Mouse (Mus musculus): ENCODE data around the gene Hnrnpa3. TPM values are rescaled to one million over a fixed set of nuclear protein-coding genes. Genes with fewer than 3 reads are reported as not detected.

The Hnrnpa3 gene
- polyA plus RNA-seq, 1 experiment from 2014 or later = 233 TPM

DNA sequence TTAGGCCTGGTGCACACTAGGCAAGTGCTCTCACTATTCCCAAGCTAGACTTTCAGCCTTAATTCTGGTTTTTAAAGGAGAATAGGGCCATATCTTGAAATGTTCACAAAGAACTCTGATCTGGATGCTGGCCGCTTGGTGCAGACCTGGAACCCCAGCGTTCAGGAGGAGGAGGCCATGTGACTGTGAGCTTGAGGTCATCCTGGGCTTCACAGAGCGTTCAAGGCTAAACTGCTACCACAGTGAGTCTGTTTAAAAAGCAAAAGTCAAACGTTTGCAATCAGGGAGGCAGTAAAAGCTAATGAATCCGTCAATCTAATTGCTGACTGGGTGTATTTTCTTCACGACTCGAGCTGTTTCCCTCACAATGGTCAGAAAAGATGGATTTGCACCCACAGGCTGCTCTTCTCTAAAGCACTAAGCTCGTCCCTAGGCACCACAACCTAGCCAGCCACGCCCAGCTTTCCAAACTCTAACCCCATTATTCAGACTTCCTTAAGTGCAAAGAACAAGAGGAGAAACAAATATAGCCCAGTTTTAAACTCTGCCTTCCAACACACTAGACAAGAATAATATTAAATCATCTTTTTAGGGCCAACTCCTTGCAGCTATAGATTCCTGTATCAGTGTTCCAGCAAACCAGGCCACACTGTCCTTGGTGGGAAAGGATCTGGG, 36.8 kb downstream of the Hnrnpa3 start:
- Histone ChIP-seq H3K4me1 (replicated peaks) (peaks cover 76% of the 10 kb centered on the region), H3K4me3 (no peak overlapping the region), H3K9me3 (replicated peaks) (no peaks in the 10 kb centered on the region), H3K36me3 (no peaks in the 10 kb centered on the region), H3K27ac (ENCODE audit: poor library complexity, severe bottlenecking) (0 out of 2 replicates have a peak overlapping the region, but pooled peaks have one; percentile 56), H3K4me2 (no peak overlapping the region), H3K27me3 (replicated peaks) (no peaks in the 10 kb centered on the region), H3K9ac (no peak overlapping the region)
- ATAC-seq (ENCODE audit: insufficient number of reproducible peaks, low FRiP score) = no peak
- 74% methylated on average over 9 of the region's 9 CpGs for WGBS

DNA sequence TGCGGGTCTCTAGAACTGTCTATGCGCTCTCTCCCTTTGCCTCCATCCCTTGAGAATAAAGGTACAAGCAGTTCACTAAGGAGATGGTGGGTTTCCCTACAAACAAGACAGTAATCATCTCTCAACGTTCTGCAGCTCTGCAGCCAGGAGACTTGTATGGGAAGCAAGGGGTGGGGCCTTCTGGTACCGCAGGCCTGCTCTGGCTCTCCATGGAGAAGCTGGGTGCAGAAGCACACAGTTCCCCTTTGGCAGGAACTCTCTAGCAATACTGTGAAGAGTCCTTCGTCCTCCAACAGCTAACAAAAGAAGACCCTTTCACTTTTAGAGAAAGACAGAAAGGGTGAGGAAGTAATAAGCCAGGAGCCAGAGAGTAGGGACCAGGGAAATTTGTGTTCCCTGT, 37.3 kb downstream of the Hnrnpa3 start:
- Histone ChIP-seq H3K9ac (peak overlapping the region; percentile 43; the same call in 1 of the 2 replicates), H3K4me2 (peak overlapping the region; percentile 20)

DNA sequence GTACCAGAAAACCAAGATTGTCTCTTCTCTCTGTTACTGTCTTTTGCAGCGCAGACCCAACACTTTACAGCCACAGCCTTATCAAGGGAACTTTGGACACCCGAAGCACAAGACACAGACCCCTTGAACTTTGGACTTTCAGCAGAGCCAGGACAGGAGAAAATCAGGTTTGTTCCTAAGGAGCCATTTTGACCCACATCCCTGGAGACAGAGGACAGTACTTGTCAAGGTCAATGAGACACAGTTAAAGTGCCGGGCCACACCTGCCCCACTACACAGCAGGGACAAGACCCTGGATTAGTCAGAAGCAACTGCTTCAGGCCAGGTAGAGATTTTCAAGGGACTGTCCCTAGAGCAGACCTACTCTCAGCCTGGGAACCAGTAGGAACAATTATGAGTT, 38.2 kb downstream of the Hnrnpa3 start:
- 63% methylated on average over 3 of the region's 3 CpGs for WGBS
- Histone ChIP-seq H3K27me3 (replicated peaks) (no peaks in the 10 kb centered on the region), H3K9me3 (replicated peaks) (no peaks in the 10 kb centered on the region), H3K27ac (ENCODE audit: poor library complexity, severe bottlenecking) (peak overlapping the region; percentile 34; the same call in 1 of the 2 replicates), H3K4me1 (replicated peaks) (peaks cover 80% of the 10 kb centered on the region), H3K9ac (peak overlapping the region; percentile 7; the same call in 1 of the 2 replicates), H3K36me3 (no peaks in the 10 kb centered on the region), H3K4me2 (no peak overlapping the region), H3K4me3 (no peak overlapping the region)
- ATAC-seq (ENCODE audit: insufficient number of reproducible peaks, low FRiP score) = no peak

More for the DNA sequence above, 37.3 kb downstream of the Hnrnpa3 start:
- Histone ChIP-seq H3K27ac (ENCODE audit: poor library complexity, severe bottlenecking) (peak overlapping the region; percentile 56; the same call in 1 of the 2 replicates), H3K36me3 (no peaks in the 10 kb centered on the region), H3K27me3 (replicated peaks) (no peaks in the 10 kb centered on the region), H3K4me3 (no peak overlapping the region), H3K4me1 (replicated peaks) (peaks cover 78% of the 10 kb centered on the region), H3K9me3 (replicated peaks) (no peaks in the 10 kb centered on the region)
- no peak for ATAC-seq (ENCODE audit: insufficient number of reproducible peaks, low FRiP score)
- WGBS = 55% methylated on average over 5 of the region's 5 CpGs

DNA sequence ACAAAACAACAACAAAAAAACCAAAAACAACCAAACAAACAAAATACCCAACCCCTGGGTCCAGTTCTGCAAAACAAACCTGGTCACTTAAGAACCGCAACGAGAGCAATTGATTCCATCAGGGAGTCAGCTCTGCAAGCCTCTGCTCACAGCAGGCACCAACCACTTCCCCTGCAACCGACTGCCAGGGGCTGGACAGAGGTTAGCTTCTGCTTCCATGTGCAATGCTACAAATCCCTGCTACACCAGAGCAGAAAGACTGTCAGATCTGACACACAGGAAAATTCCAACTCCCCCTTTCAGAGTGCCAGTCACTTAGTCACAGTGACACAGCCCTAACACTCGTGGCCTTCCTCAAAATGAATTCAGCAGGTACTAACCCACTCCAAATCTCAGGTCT, 38.9 kb downstream of the Hnrnpa3 start:
- Histone ChIP-seq H3K4me1 (replicated peaks) (peaks cover 73% of the 10 kb centered on the region), H3K4me3 (no peak overlapping the region), H3K4me2 (no peak overlapping the region), H3K27me3 (replicated peaks) (no peaks in the 10 kb centered on the region), H3K36me3 (no peaks in the 10 kb centered on the region), H3K27ac (ENCODE audit: poor library complexity, severe bottlenecking) (no peak overlapping the region), H3K9ac (no peak overlapping the region), H3K9me3 (replicated peaks) (no peaks in the 10 kb centered on the region)
- ATAC-seq (ENCODE audit: insufficient number of reproducible peaks, low FRiP score) = no peak
- 30% methylated on average over 4 of the region's 4 CpGs for WGBS

DNA sequence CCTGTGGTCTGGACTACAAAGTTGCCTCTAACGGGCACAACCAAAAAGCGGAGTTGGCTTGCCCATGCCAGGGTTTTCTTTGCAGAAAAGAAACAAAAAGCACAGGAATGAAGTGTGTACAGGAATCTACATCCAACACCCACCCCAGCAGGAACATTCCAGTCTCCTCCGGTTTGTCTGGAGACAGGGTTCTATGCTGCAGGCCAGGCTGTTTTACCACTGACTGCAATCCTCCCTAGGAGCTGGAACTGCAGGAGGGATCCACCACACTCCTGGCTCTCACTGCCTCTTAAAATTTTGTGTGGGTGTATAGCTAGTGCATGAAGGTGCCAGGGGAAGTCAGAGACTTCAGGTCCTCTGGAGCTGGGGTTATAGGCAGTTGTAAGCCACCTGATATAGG, 39.8 kb downstream of the Hnrnpa3 start:
- Histone ChIP-seq H3K9me3 (replicated peaks) (no peaks in the 10 kb centered on the region), H3K27me3 (replicated peaks) (no peaks in the 10 kb centered on the region), H3K9ac (no peak overlapping the region), H3K4me2 (no peak overlapping the region), H3K4me3 (no peak overlapping the region), H3K4me1 (replicated peaks) (peaks cover 64% of the 10 kb centered on the region), H3K36me3 (no peaks in the 10 kb centered on the region), H3K27ac (ENCODE audit: poor library complexity, severe bottlenecking) (no peak overlapping the region)
- ATAC-seq (ENCODE audit: insufficient number of reproducible peaks, low FRiP score) = no peak
- WGBS = 81% methylated on average over 3 of the region's 3 CpGs

DNA sequence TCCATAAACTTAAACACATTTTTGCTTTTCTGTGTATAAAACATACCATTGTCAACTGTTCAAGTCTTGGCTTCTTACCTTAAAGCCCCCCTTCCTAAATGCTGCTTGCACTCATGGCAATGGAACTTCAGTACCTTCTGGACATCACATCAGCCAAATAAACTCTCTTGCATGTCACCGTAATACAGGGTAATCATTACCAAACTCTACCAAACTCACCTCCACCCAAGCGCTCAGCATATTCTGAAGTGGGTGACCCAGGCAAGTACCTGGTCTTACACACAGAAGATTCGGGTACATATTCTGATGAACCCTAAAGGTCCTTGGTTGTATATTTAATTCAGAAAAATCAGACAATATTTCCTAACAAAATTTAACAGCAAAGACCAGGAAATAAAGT, 41.5 kb downstream of the Hnrnpa3 start:
- H3K4me2 ChIP-seq = no peak overlapping the region
- ATAC-seq (ENCODE audit: insufficient number of reproducible peaks, low FRiP score) = no peak

DNA sequence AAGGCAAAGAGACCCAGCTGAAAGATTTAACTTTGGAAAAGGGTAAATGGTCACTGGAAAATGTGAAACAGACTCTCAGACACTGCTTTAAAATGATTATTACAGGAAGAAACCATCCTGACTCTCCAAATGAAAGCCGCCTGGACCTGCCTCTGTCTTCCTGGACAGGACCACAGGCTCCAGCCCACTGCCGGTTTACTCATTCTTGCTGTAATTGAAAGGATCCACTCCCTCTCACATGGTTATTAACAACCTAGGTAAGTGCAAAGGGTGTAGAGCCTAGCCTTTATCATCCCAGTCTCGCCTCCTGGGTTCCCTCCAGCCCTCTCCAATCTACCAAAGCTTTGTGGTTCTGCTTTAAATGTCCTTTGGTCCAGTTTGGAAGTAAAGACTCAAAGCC, 42.1 kb downstream of the Hnrnpa3 start:
- Histone ChIP-seq H3K9ac (peak overlapping the region; percentile 50; the same call in 1 of the 2 replicates), H3K4me3 (0 out of 2 replicates have a peak overlapping the region, but pooled peaks have one; percentile 7), H3K36me3 (no peaks in the 10 kb centered on the region), H3K4me2 (peak overlapping the region; percentile 33; the same call in 1 of the 2 replicates), H3K4me1 (replicated peaks) (peaks cover 63% of the 10 kb centered on the region), H3K27me3 (replicated peaks) (no peaks in the 10 kb centered on the region), H3K9me3 (replicated peaks) (no peaks in the 10 kb centered on the region), H3K27ac (ENCODE audit: poor library complexity, severe bottlenecking) (no peak overlapping the region)
- ATAC-seq (ENCODE audit: insufficient number of reproducible peaks, low FRiP score) = no peak
- WGBS = 58% methylated on average over 3 of the region's 3 CpGs

More for the DNA sequence above, 41.5 kb downstream of the Hnrnpa3 start:
- no peak overlapping the region for H3K9ac ChIP-seq
- H3K4me1 ChIP-seq (replicated peaks) = peaks cover 68% of the 10 kb centered on the region
- H3K9me3 ChIP-seq (replicated peaks) = no peaks in the 10 kb centered on the region
- no peaks in the 10 kb centered on the region for H3K36me3 ChIP-seq
- 94% methylated on average over 3 of the region's 3 CpGs for WGBS
- no peak overlapping the region for H3K4me3 ChIP-seq
- no peak overlapping the region for H3K27ac ChIP-seq (ENCODE audit: poor library complexity, severe bottlenecking)
- H3K27me3 ChIP-seq (replicated peaks) = no peaks in the 10 kb centered on the region

DNA sequence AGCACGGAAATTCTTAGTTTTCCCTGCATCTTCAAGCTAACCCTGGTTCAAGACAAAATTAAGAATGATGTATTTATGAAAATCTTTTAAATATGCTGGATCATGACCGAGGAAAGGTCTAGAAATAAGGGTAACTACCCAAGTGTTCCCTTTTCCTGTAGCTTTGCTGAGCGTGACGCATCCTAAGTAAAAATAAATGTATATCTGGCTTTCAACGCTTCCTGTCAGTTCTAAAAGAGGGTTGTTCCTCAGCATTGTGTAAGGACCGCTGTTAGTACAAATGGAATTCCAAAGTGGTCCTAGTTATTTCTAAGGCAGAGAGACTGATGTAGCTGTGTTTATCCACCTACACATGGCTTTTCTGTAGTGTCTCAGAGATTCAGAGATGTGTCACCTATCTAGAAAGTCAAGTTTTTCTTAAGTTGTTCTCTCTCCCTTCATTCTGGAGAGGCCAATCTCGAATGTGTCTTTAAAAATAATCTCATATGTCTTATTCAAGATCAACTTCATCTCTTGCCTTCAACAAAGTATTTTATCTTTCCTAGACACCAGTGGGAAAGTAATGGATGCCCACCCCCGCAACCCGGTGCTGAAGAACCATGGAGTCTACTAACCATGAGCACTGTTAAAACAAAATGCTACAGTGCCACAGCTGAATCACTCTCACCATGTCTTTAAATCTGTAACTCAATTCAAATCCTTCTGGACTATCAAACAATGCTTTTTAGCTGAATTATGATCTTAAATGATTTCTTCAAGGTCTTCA, 42.9 kb downstream of the Hnrnpa3 start:
- WGBS = 44% methylated on average over 9 of the region's 9 CpGs
- H3K9ac ChIP-seq = no peak overlapping the region

DNA sequence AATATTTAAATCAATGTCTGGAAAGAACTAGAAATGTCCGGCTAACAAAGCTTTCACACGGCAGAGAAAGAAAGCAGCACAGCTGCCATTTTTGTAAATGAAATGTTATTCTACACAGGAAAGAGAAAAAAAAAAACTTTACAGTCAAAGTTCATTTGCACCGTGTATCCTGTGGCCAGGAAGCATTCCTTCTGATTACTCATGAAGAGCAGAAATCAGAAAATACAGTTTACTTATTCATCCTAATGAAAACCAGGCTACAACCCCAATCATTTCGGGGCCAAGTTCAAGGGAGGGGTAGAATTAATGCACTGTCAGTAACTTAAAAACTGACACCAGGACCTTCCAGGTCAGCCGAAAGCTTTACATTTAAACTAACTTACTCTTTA, 43.5 kb downstream of the Hnrnpa3 start:
- peak overlapping the region; percentile 83 for H3K4me3 ChIP-seq
- peaks cover 63% of the 10 kb centered on the region for H3K4me1 ChIP-seq (replicated peaks)
- 34% methylated on average over 5 of the region's 5 CpGs for WGBS
- no peaks in the 10 kb centered on the region for H3K9me3 ChIP-seq (replicated peaks)
- ATAC-seq (ENCODE audit: insufficient number of reproducible peaks, low FRiP score) = no peak
- H3K27ac ChIP-seq (ENCODE audit: poor library complexity, severe bottlenecking) = peak overlapping the region; percentile 99
- H3K36me3 ChIP-seq = no peaks in the 10 kb centered on the region
- H3K4me2 ChIP-seq = peak overlapping the region; percentile 79
- peak overlapping the region; percentile 96 for H3K9ac ChIP-seq
- H3K27me3 ChIP-seq (replicated peaks) = no peaks in the 10 kb centered on the region

More for the DNA sequence above, 42.9 kb downstream of the Hnrnpa3 start:
- H3K36me3 ChIP-seq = no peaks in the 10 kb centered on the region
- H3K4me1 ChIP-seq (replicated peaks) = peaks cover 63% of the 10 kb centered on the region
- peak overlapping the region; percentile 79 for H3K4me2 ChIP-seq
- ATAC-seq (ENCODE audit: insufficient number of reproducible peaks, low FRiP score) = no peak
- H3K4me3 ChIP-seq = peak overlapping the region; percentile 83
- no peaks in the 10 kb centered on the region for H3K27me3 ChIP-seq (replicated peaks)
- no peaks in the 10 kb centered on the region for H3K9me3 ChIP-seq (replicated peaks)
- no peak overlapping the region for H3K27ac ChIP-seq (ENCODE audit: poor library complexity, severe bottlenecking)

DNA sequence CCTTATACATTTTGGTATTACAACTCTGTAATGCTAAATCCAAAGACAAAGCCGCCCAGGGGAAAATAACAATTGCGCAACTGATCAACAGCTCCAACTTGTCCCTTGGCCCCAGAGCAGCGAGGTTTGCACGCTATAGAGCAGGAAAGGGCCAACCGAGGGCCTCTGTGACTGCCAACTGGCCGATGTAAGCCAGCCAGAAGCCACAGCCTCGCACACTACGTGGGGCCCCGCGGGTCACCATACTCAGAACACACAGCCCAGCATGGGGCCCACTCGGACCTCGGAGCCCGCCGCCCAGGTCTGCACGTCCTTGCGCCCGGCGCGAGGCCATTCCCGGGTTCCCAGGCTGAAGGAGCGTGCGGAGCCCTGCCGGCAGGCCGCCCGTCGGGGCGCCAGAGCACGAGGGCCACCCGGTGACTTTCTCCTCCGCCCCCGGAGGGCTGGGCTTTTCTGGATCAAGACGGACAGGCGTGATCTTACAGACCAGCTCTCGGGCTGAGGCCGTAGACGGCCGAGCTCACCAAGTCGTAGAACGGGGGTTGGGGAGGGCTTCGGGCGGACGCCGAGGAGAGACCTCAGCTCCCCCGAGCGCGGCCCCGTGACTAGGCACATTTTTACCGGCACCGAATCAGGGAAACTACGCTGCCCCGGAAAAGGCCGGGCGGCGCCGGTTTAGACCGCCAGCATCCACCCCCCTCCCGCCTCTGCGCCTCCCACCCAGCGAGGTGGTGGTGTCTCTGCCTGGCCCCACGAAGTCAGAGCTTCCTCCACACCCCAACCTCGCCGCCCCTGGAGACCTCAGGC, 44.5 kb downstream of the Hnrnpa3 start:
- Histone ChIP-seq H3K27me3 (replicated peaks) (no peaks in the 10 kb centered on the region), H3K4me2 (peak overlapping the region; percentile 79), H3K9me3 (replicated peaks) (no peaks in the 10 kb centered on the region), H3K4me1 (replicated peaks) (peaks cover 54% of the 10 kb centered on the region), H3K9ac (peak overlapping the region; percentile 96), H3K36me3 (no peaks in the 10 kb centered on the region), H3K27ac (ENCODE audit: poor library complexity, severe bottlenecking) (peak overlapping the region; percentile 99), H3K4me3 (peak overlapping the region; percentile 83)
- peak; percentile 75 for ATAC-seq (ENCODE audit: insufficient number of reproducible peaks, low FRiP score)
- under 1% methylated on average over 61 of the region's 62 CpGs for WGBS
